Mouse (Mus musculus): ENCODE measurements around the gene Cep97. TPM values are rescaled to one million over a fixed set of nuclear protein-coding genes. Genes with fewer than 3 reads are reported as not detected.

The Cep97 gene
- 5.7 TPM for polyA plus RNA-seq (2014; fragmentation: Illumina TruSeq; extraction: RNeasy Lipid Tissue Mini Kit (QIAGEN cat#74804); ENCODE audit: low read depth, low replicate concordance)

GRCm38 (mm10) chr16:55934453-55935037 lies at the start of gene Cep97:
Gene Cep97, minus strand, starts transcription at chr16:55934855.

GRCm38 (mm10) chr16:55973431-55974255 lies 39.0 kb upstream of the Cep97 start, which contains the start of gene Zbtb11:
Gene Zbtb11, plus strand, starts transcription at chr16:55973883.

GRCm38 (mm10) chr16:55966212-55966871 lies 31.7 kb upstream of the Cep97 start, which contains the start of gene Rpl24:
Gene Rpl24, plus strand, starts transcription at chr16:55966275.

GRCm38 (mm10) chr16:55894893-55895650 lies 39.6 kb downstream of the Cep97 start, which contains the start of gene Nxpe3:
Gene Nxpe3, minus strand, starts transcription at chr16:55895285.

Other genes starting within 250 kb of the Cep97 start
- gene Nfkbiz, start 96.0 kb downstream of the Cep97 start, polyA plus RNA-seq (2014; fragmentation: Illumina TruSeq; extraction: RNeasy Lipid Tissue Mini Kit (QIAGEN cat#74804); ENCODE audit: low read depth, low replicate concordance): 9.4 TPM
- 7.7 TPM for gene Nxpe3, start 39.6 kb downstream of the Cep97 start, polyA plus RNA-seq (2014; fragmentation: Illumina TruSeq; extraction: RNeasy Lipid Tissue Mini Kit (QIAGEN cat#74804); ENCODE audit: low read depth, low replicate concordance)
- 744 TPM for gene Rpl24, start 31.4 kb upstream of the Cep97 start, polyA plus RNA-seq (2014; fragmentation: Illumina TruSeq; extraction: RNeasy Lipid Tissue Mini Kit (QIAGEN cat#74804); ENCODE audit: low read depth, low replicate concordance)
- 11.5 TPM for gene Zbtb11, start 39.0 kb upstream of the Cep97 start, polyA plus RNA-seq (2014; fragmentation: Illumina TruSeq; extraction: RNeasy Lipid Tissue Mini Kit (QIAGEN cat#74804); ENCODE audit: low read depth, low replicate concordance)
- gene Pcnp, start 94.9 kb upstream of the Cep97 start, polyA plus RNA-seq (2014; fragmentation: Illumina TruSeq; extraction: RNeasy Lipid Tissue Mini Kit (QIAGEN cat#74804); ENCODE audit: low read depth, low replicate concordance): 98.6 TPM
- gene Trmt10c, start 103.0 kb upstream of the Cep97 start, polyA plus RNA-seq (2014; fragmentation: Illumina TruSeq; extraction: RNeasy Lipid Tissue Mini Kit (QIAGEN cat#74804); ENCODE audit: low read depth, low replicate concordance): 8.7 TPM
- gene Senp7, start 113.5 kb upstream of the Cep97 start, polyA plus RNA-seq (2014; fragmentation: Illumina TruSeq; extraction: RNeasy Lipid Tissue Mini Kit (QIAGEN cat#74804); ENCODE audit: low read depth, low replicate concordance): 12.5 TPM